Mouse (Mus musculus): ENCODE measurements around the gene Acyp1.

Acyp1 gene

GRCm38 (mm10) chr12:85227876-85228599, 60.2 kb downstream of the Acyp1 start:
- peak; percentile 19 for DNase-seq

GRCm38 (mm10) chr12:85227227-85227626, 61.0 kb downstream of the Acyp1 start:
- DNase-seq, result no peak

Measured in kidney, adult 9 months (tissue).